ENCODE assay signal across 12 mouse cellular contexts in genomic region chr11:116922058-116922457, GRCm38 (mm10). TPM values are rescaled to one million over a fixed set of nuclear protein-coding genes. Genes with fewer than 3 reads are reported as not detected.
A peak's percentile ranks its signal among the peaks of the same experiment; 100 is the strongest.
DNase-seq lines count a peak whose midpoint lies in the region; ATAC-seq and TF ChIP-seq lines count a peak whose summit lies in the region.
"Had no signal": no experiment of that assay in that cellular context is flagged by ENCODE, and none has a peak within 500 bp of the region (broad histone marks: within the 10 kb centered on the region; RNA-seq: fewer than 3 reads in every experiment).

No protein-coding gene starts in this region.

- H3K4me3 ChIP-seq in C2C12 (ENCODE audit: insufficient read depth, poor library complexity, severe bottlenecking), result no peak overlapping the region
- H3K4me3 ChIP-seq in heart, embryonic 14.5 days (ENCODE audit: control insufficient read depth in 1 of 2, insufficient read depth in 1 of 2, low read depth in 1 of 2, low read length in 2 of 2), result no peak overlapping the region
- H3K4me3 ChIP-seq: erythroblast, embryonic 14.5 days; myocyte had no signal

- no peaks in the 10 kb centered on the region for H3K9me3 ChIP-seq in heart, embryonic 14.5 days (ENCODE audit: control insufficient read depth, low read length)

- intact Hi-C loops in left cerebral cortex, postnatal 10 days (cut with DNase I), result no loop called here

- peak; percentile 14 for DNase-seq in adrenal gland, postnatal 10 days
- no peak for DNase-seq in adrenal gland, postnatal 4 days (ENCODE audit: low spot score in 2 of 2)
- peak; percentile 27 for DNase-seq in lung, postnatal 10 days
- no peak for DNase-seq in T-cell, adult 2 months (ENCODE audit: low spot score)
- DNase-seq in thymus, postnatal 25 days, result no peak
- DNase-seq in left cerebral cortex, postnatal 10 days (ENCODE audit: extremely low spot score in 1 of 2, low spot score in 2 of 2), result no peak
- DNase-seq: B cell, adult 2 months had no signal

- H3ac ChIP-seq in C2C12 (ENCODE audit: control insufficient read depth, insufficient read length, low read depth), result no peak overlapping the region

- H3K4me2 ChIP-seq in heart, embryonic 14.5 days (ENCODE audit: low read length), result no peak overlapping the region

- H3K79me2 ChIP-seq in C2C12 (ENCODE audit: control insufficient read depth, insufficient read depth), result no peaks in the 10 kb centered on the region

- peaks cover 10 to 18% of the 10 kb centered on the region in 2 experiments for H3K4me1 ChIP-seq in heart, embryonic 14.5 days (ENCODE audit: control insufficient read depth in 2 of 2, insufficient read depth in 2 of 2, low read length in 2 of 2)

- no peak for TF ChIP-seq CTCF in C2C12 (IDR thresholded peaks at IDR 0.05; ENCODE audit: control insufficient read depth, insufficient read depth, insufficient read length)

- H3K36me3 ChIP-seq in C2C12 (ENCODE audit: control insufficient read depth, insufficient read depth), result no peaks in the 10 kb centered on the region
- no peaks in the 10 kb centered on the region for H3K36me3 ChIP-seq in heart, embryonic 14.5 days (ENCODE audit: control insufficient read depth, insufficient read depth, low read length)

- H3K27me3 ChIP-seq in C2C12 (ENCODE audit: control insufficient read depth, insufficient read depth, insufficient read length), result peaks cover 77% of the 10 kb centered on the region
- peaks cover 45% of the 10 kb centered on the region for H3K27me3 ChIP-seq in heart, embryonic 14.5 days (ENCODE audit: control insufficient read depth, insufficient read depth, low read length)

- H3K79me3 ChIP-seq in C2C12 (ENCODE audit: low read depth), result no peaks in the 10 kb centered on the region

- H3K27ac ChIP-seq in heart, embryonic 14.5 days (replicated peaks in 1 of 2; ENCODE audit: control insufficient read depth in 1 of 2, insufficient read depth in 1 of 2, low read depth in 2 of 2, low read length in 2 of 2), result peak overlapping the region; percentile 17 to 19; a peak in 1 of 4 replicates

- WGBS in heart, embryonic 14.5 days, result 17% methylated on average over 7 of the region's 7 CpGs

- peak; percentile 55; the same call in 1 of the 2 replicates for ATAC-seq in heart, embryonic 14.5 days (ENCODE audit: insufficient number of reproducible peaks, insufficient read depth, low FRiP score, low read depth)
- ATAC-seq: activated CD4-positive, CD25-positive, alpha-beta regulatory T cell, adult 4 months had no signal

- H3K9ac ChIP-seq in heart, embryonic 14.5 days (ENCODE audit: low read length), result no peak overlapping the region

TF ChIP-seq in C2C12, 6 proteins besides CTCF, POLR2A, EP300 and RAD21:
- peak; percentile 29 for TF ChIP-seq MYOD1 (IDR thresholded peaks at IDR 0.05; ENCODE audit: control insufficient read depth, insufficient read length, low read depth)
- no peak for TF ChIP-seq CEBPB (IDR thresholded peaks at IDR 0.05; ENCODE audit: low read depth)
- no peak for TF ChIP-seq MAX (IDR thresholded peaks at IDR 0.05)

RNA-seq across cellular contexts. Expression of gene Mgat5b, which starts 3.4 kb away (rescaled TPM):
- 1 to 10 TPM in 1 of 2 experiments, under 1 TPM in 1; 0.81 to 1.3 TPM for total RNA-seq in adrenal gland, postnatal 10 days (2021)
- 1 to 10 TPM; 4.1 to 4.5 TPM for total RNA-seq in adrenal gland, postnatal 4 days (2021)
- polyA plus RNA-seq in C2C12 (2012; fragmentation: generic; extraction: Trizol), result not detected
- polyA plus RNA-seq in heart, embryonic 14.5 days (2014; fragmentation: Nextera tagmentation; extraction: Ambion mirVana), result 0.35 and 0.50 TPM in 2 replicates
- 10 to 100 TPM; 91.5 to 94.4 TPM for total RNA-seq in left cerebral cortex, postnatal 10 days (2021)
- polyA plus RNA-seq: activated CD4-positive, CD25-positive, alpha-beta regulatory T cell, adult 4 months; erythroblast, embryonic 14.5 days; myocyte had no signal

Comparison
In these comparisons a context has a peak if more than half of its experiments do, and no peak if none do; other contexts are left out.
1. DNase-seq: peak in adrenal gland, postnatal 10 days (single experiment) and lung, postnatal 10 days (single experiment); none in adrenal gland, postnatal 4 days (0 of 2), T-cell, adult 2 months (single experiment), thymus, postnatal 25 days (single experiment) and left cerebral cortex, postnatal 10 days (0 of 2).
2. RNA of gene Mgat5b, which starts 3.4 kb away (total RNA-seq): 91.5 to 94.4 TPM in left cerebral cortex, postnatal 10 days; 4.1 to 4.5 TPM in adrenal gland, postnatal 4 days and 0.81 to 1.3 TPM in adrenal gland, postnatal 10 days; every median in the first group is over 10 times any median in the second.